Mouse (Mus musculus): ENCODE measurements around the gene Dhrs2. TPM values are rescaled to one million over a fixed set of nuclear protein-coding genes. Genes with fewer than 3 reads are reported as not detected.

Gene Dhrs2
- total and polyA plus RNA-seq, 3 experiments: not detected

- no peaks in the 10 kb centered on the region for H3K27me3 ChIP-seq (replicated peaks)
- H3K4me2 ChIP-seq (ENCODE audit: insufficient read depth, low read depth, poor library complexity, severe bottlenecking): no peak overlapping the region
- H3K9ac ChIP-seq (ENCODE audit: insufficient read depth, low read depth): no peak overlapping the region
- no peak overlapping the region for H3K4me3 ChIP-seq (replicated peaks in 1 of 3; ENCODE audit: low read depth in 2 of 3, low read length in 2 of 3, poor library complexity in 1 of 3)
- H3K79me2 ChIP-seq (replicated peaks; ENCODE audit: control insufficient read depth, extremely low read depth, insufficient read depth, poor library complexity, severe bottlenecking): no peaks in the 10 kb centered on the region
- no peak overlapping the region for H3K27ac ChIP-seq (ENCODE audit: insufficient read depth, low read depth)
- in situ Hi-C loops (cut with MboI; ENCODE audit: low pct_ligation_motif_present, low pct_unique_long_range_greater_than_20kb, low sequenced_read_pairs) (no loop called here), dilution Hi-C loops (cut with MboI; ENCODE audit: extremely low pct_ligation_motif_present, extremely low pct_unique_long_range_greater_than_20kb, low sequenced_read_pairs) (no loop called here)
- no peak for DNase-seq (ENCODE audit: extremely low read depth)
- H3K9me3 ChIP-seq (replicated peaks; ENCODE audit: low read length): no peaks in the 10 kb centered on the region
- no peaks in the 10 kb centered on the region for H3K36me3 ChIP-seq (replicated peaks in 1 of 2; ENCODE audit: control insufficient read depth in 1 of 2, insufficient read depth in 1 of 2, low read length in 1 of 2)
- H3K4me1 ChIP-seq (ENCODE audit: control insufficient read depth in 1 of 2, insufficient read depth in 2 of 2): peaks cover 8% of the 10 kb centered on the region in 2 experiments; a peak in 3 of 4 replicates
- TF ChIP-seq TCF12 (IDR thresholded peaks at IDR 0.05; ENCODE audit: low read depth, low read length) (no peak), BHLHE40 (IDR thresholded peaks at IDR 0.05; ENCODE audit: low read depth, low read length) (no peak), ZKSCAN1 (IDR thresholded peaks at IDR 0.05; ENCODE audit: borderline replicate concordance, low read depth, low read length) (no peak), TBP (conservative IDR thresholded peaks at IDR 0.05; ENCODE audit: low read depth, low read length) (no peak), MAFK (IDR thresholded peaks at IDR 0.05; ENCODE audit: insufficient replicate concordance, low read length) (no peak), ZMIZ1 (IDR thresholded peaks at IDR 0.05; ENCODE audit: low read depth, low read length) (no peak), CHD1 (IDR thresholded peaks at IDR 0.05; ENCODE audit: low read depth, low read length) (no peak), NRF1 (IDR thresholded peaks at IDR 0.05; ENCODE audit: low read depth, low read length) (no peak), RCOR1 (conservative IDR thresholded peaks at IDR 0.05; ENCODE audit: low read depth, low read length) (no peak)
These were observed 23.6 kb upstream of the Dhrs2 start for GRCm38 (mm10) chr14:55198187-55198586.

- Histone ChIP-seq H3K4me2 (ENCODE audit: insufficient read depth, low read depth, poor library complexity, severe bottlenecking) (no peak overlapping the region), H3K9me3 (replicated peaks; ENCODE audit: low read length) (no peaks in the 10 kb centered on the region), H3K9ac (ENCODE audit: insufficient read depth, low read depth) (no peak overlapping the region), H3K27ac (ENCODE audit: insufficient read depth, low read depth) (no peak overlapping the region), H3K36me3 (replicated peaks in 1 of 2; ENCODE audit: control insufficient read depth in 1 of 2, insufficient read depth in 1 of 2, low read length in 1 of 2) (no peaks in the 10 kb centered on the region), H3K4me1 (ENCODE audit: control insufficient read depth in 1 of 2, insufficient read depth in 2 of 2) (peaks cover 4% of the 10 kb centered on the region in 2 experiments; a peak in 2 of 4 replicates), H3K27me3 (replicated peaks) (peaks cover 2% of the 10 kb centered on the region), H3K79me2 (replicated peaks; ENCODE audit: control insufficient read depth, extremely low read depth, insufficient read depth, poor library complexity, severe bottlenecking) (no peaks in the 10 kb centered on the region), H3K4me3 (replicated peaks in 1 of 3; ENCODE audit: low read depth in 2 of 3, low read length in 2 of 3, poor library complexity in 1 of 3) (no peak overlapping the region)
- DNase-seq (ENCODE audit: extremely low read depth): no peak
- in situ Hi-C loops (cut with MboI; ENCODE audit: low pct_ligation_motif_present, low pct_unique_long_range_greater_than_20kb, low sequenced_read_pairs) (no loop called here), dilution Hi-C loops (cut with MboI; ENCODE audit: extremely low pct_ligation_motif_present, extremely low pct_unique_long_range_greater_than_20kb, low sequenced_read_pairs) (no loop called here)
- no peak for TF ChIP-seq CTCF (conservative IDR thresholded peaks at IDR 0.05 in 1 of 2, IDR thresholded peaks at IDR 0.05 in 1 of 2; ENCODE audit: low read depth in 2 of 2, low read length in 2 of 2)
- TF ChIP-seq EP300 (IDR thresholded peaks at IDR 0.05; ENCODE audit: low read length): no peak
- no peak for TF ChIP-seq ZNF384 (IDR thresholded peaks at IDR 0.05; ENCODE audit: low read depth, low read length)
- TF ChIP-seq ELF1 (IDR thresholded peaks at IDR 0.05; ENCODE audit: low read depth, low read length): no peak
- no peak for TF ChIP-seq POLR2A (IDR thresholded peaks at IDR 0.05; ENCODE audit: low read depth, low read length)
- no peak for TF ChIP-seq CHD1 (IDR thresholded peaks at IDR 0.05; ENCODE audit: low read depth, low read length)
- no peak for TF ChIP-seq TCF12 (IDR thresholded peaks at IDR 0.05; ENCODE audit: low read depth, low read length)
- TF ChIP-seq USF1 (IDR thresholded peaks at IDR 0.05; ENCODE audit: low read depth, low read length): no peak
- no peak for TF ChIP-seq UBTF (IDR thresholded peaks at IDR 0.05; ENCODE audit: low read depth, low read length)
These were observed 17.3 kb upstream of the Dhrs2 start for GRCm38 (mm10) chr14:55204544-55204943.

Measured in CH12.LX (cell line).